Comparison of ENCODE assay signal across 33 mouse cellular contexts in genomic region chr1:72201126-72201525, GRCm38 (mm10). TPM values are rescaled to one million over a fixed set of nuclear protein-coding genes. Genes with fewer than 3 reads are reported as not detected.
"Had no signal": no experiment of that assay in that cellular context is flagged by ENCODE, and none has a peak within 500 bp of the region (broad histone marks: within the 10 kb centered on the region; RNA-seq: fewer than 3 reads in every experiment).

No protein-coding gene starts in this region.

- DNase-seq: heart, adult 2 months; heart, postnatal 10 days; heart, postnatal 14 days; heart, postnatal 36 days; heart, postnatal 4 days; kidney, adult 11 months; kidney, adult 18-20 months; kidney, adult 2 months; kidney, adult 8-10 months; kidney, adult 9 months; kidney, postnatal 10 days; kidney, postnatal 14 days; kidney, postnatal 36 days; kidney, postnatal 4 days; layer of hippocampus, postnatal 36 days had no signal

- H3K9me3 ChIP-seq: heart, embryonic 10.5 days; heart, embryonic 12.5 days; heart, embryonic 13.5 days; heart, embryonic 15.5 days; hindbrain, embryonic 10.5 days; hindbrain, embryonic 12.5 days; hindbrain, embryonic 13.5 days; hindbrain, embryonic 15.5 days; intestine, embryonic 15.5 days; kidney, embryonic 15.5 days had no signal

- ATAC-seq: hindbrain, embryonic 16.5 days; hindbrain, postnatal 0 days; inflammation-experienced regulatory T-cells, adult 6 months; intestine, embryonic 15.5 days had no signal

- H3K4me3 ChIP-seq: heart, adult 2 months; heart, embryonic 10.5 days; heart, embryonic 12.5 days; heart, embryonic 13.5 days; heart, embryonic 15.5 days; hindbrain, embryonic 10.5 days; hindbrain, embryonic 12.5 days; hindbrain, embryonic 13.5 days; hindbrain, embryonic 15.5 days; intestine, embryonic 15.5 days; kidney, embryonic 15.5 days; layer of hippocampus, adult 2 months had no signal

- H3K4me1 ChIP-seq: heart, embryonic 15.5 days had no signal

- H3K36me3 ChIP-seq: heart, embryonic 10.5 days; heart, embryonic 12.5 days; heart, embryonic 13.5 days; heart, embryonic 15.5 days; hindbrain, embryonic 10.5 days; hindbrain, embryonic 12.5 days; hindbrain, embryonic 13.5 days; hindbrain, embryonic 15.5 days; intestine, embryonic 15.5 days; kidney, embryonic 15.5 days had no signal

- H3K27ac ChIP-seq: heart, adult 2 months; heart, embryonic 10.5 days; heart, embryonic 13.5 days; heart, embryonic 15.5 days; hindbrain, embryonic 10.5 days; hindbrain, embryonic 12.5 days; hindbrain, embryonic 13.5 days; hindbrain, embryonic 14.5 days; hindbrain, embryonic 15.5 days; hindbrain, postnatal 0 days; intestine, embryonic 15.5 days; kidney, embryonic 15.5 days; kidney, postnatal 0 days had no signal

- H3K9ac ChIP-seq: heart, embryonic 12.5 days; heart, embryonic 13.5 days; heart, embryonic 15.5 days; hindbrain, embryonic 12.5 days; hindbrain, embryonic 13.5 days; hindbrain, embryonic 14.5 days; hindbrain, embryonic 15.5 days; intestine, embryonic 15.5 days; kidney, embryonic 15.5 days had no signal

- H3K27me3 ChIP-seq: heart, embryonic 12.5 days; heart, embryonic 13.5 days; heart, embryonic 15.5 days; hindbrain, embryonic 12.5 days; hindbrain, embryonic 13.5 days; hindbrain, embryonic 15.5 days; intestine, embryonic 15.5 days; kidney, embryonic 15.5 days had no signal

- H3K4me2 ChIP-seq: heart, embryonic 11.5 days; heart, embryonic 12.5 days; heart, embryonic 13.5 days; heart, embryonic 15.5 days; hindbrain, embryonic 12.5 days; hindbrain, embryonic 13.5 days; hindbrain, embryonic 14.5 days; hindbrain, embryonic 15.5 days; intestine, embryonic 15.5 days; kidney, embryonic 15.5 days had no signal

RNA-seq across cellular contexts. Expression of gene Mreg, which starts 11.0 kb away (rescaled TPM):
- total RNA-seq: hematopoietic stem cell, adult 5-6 weeks had no signal
